Mouse (Mus musculus) ovary, adult 10 weeks (tissue): ENCODE measurements around the gene Dolk. TPM values are rescaled to one million over a fixed set of nuclear protein-coding genes. Genes with fewer than 3 reads are reported as not detected.

Experiments used
- polyA plus RNA-seq: library from polyadenylated mRNA; stranded (reverse); fragments of 350-450 nt; fragmentation: Illumina TruSeq; extraction: RNeasy Lipid Tissue Mini Kit (QIAGEN cat#74804); gene quantifications from one replicate; pipeline ENCODE4 v1.2.3, GENCODE M21; 2014

Gene Dolk
- polyA plus RNA-seq, result 6.8 TPM

DNA sequence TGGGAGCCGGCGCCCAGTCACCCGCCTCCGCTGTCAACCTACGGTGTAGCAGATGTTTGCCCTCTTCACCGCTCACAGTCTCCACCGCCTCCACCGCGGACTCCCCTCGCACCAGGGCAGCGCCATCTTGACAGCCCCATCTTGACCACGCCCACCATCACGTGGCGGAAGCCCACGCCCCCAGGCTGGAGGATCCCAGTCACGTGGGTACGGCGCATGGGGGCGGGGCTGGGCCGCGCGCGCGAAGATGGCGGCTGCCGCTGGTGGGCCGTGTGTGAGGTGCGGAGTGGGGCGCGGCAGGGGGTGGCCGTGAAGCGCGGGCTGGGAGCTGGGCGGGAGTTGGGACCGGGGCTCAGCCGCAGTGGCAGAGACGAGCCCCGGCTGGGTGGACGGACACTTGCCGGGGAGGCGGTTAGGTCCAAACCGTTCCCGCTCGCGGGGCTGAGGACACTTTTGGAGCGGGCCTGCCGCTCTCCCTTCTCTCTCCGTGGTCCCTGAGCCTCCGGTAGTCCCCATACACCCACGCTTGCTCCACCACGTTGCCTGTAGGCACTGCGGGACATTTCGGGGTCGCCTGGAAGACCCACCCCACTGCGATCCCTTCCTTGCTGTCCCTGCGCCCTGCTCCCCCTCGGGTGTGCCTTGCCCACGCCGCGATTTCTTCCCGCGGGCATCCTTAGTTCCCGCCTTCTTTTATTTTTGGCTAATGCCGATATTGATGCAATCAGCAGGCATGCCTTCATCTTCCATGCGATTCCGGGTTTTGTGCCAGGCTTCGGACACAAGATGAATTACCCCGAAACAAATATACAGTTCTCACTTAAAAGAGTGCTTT is at the start of gene Dolk, which contains the start of gene Nup188:
Gene Dolk (minus strand): TSS at position 143 of the 835 bp plus-strand sequence.
Gene Nup188 (plus strand): TSS at position 206 of the 835 bp plus-strand sequence.

DNA sequence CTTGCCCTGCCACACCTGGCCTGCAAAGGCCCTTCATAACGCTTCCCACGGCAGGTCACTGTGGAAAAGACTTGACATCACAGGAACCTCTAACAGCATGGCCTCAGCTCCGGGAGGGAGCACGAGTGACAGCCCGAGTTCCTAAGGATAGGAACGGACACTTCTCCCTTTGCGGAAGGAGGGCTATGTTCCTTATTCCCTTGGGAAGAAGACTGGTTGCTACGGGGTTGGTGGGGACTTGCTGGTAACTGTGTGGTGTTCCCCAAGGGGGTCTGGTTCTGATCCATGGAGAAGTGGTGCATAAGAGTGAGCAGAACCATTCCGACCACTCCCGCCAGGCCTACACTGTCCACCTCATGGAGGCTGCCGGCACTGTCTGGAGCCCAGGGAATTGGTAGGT is 5.4 kb downstream of the Dolk start, which contains the start of gene Gm28038:
Gene Gm28038 (plus strand): TSS at position 301 of the 400 bp plus-strand sequence.

GRCm38 (mm10) chr2:30265767-30266253 is 20.3 kb downstream of the Dolk start, which contains the start of gene Phyhd1:
TSS of gene Phyhd1 (plus strand) at chr2:30266203.

DNA sequence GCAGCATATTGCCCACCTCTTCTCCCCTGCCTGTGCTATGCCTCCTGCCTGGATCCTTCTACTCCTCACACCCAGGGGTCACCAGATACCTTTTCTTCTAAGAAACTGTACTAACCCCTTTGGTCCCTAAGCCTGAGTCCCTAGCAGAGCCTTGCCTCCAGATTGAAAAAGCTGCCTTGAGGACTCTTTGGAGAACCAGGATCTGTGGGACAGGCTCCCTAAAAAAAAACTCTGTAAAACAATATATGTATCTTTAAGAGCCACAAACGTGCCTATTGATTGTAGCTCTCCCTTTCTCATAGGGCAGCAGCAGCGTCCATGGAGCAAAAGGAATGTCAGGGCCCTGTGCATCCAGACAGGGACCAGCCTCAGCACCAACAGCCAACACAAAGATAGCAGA is 45.9 kb downstream of the Dolk start, which contains the start of gene Gm28035:
Gene Gm28035 (plus strand): TSS at position 301 of the 400 bp plus-strand sequence.

DNA sequence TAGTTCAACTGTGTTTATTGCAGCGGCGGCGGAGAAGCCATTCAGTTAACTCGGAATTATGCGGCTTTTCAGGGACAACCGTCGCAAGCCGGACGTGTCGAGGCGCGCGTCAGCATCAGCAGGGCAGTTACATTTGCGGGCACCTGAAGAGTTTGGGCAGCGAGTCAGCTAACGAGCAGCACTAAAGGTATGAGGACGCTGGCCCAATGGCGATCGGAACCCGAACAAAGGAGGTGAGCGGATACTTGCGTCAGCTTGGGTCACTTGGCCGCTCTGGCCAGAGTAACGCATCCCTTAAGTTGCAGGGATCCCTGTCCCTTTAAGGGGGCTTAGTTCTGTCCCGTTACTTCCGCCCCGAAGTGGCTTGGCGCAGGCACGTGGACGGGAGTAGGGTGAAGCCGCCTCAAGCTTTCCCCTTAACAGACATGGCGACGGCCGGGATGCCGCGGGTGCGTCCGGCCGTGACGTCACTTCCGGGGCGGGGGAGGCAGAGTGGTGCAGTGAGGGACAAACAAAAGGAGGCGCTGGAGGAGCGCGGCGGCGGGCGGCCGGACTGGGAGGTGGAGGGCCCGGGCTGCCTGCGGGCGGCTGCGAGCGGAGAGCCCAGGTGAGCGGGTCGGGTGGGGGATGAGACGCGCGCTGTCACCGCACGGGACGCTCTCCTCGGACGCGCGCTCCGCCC is 48.8 kb downstream of the Dolk start, which contains the start of gene Lrrc8a:
Gene Lrrc8a (plus strand): TSS at position 517 of the 682 bp plus-strand sequence.

Other genes starting within 250 kb of the Dolk start
- 0.83 TPM for gene Wdr34, start 237.5 kb downstream of the Dolk start, polyA plus RNA-seq
- 804 TPM for gene Set, start 229.0 kb downstream of the Dolk start, polyA plus RNA-seq
- gene Pkn3, start 208.7 kb downstream of the Dolk start, polyA plus RNA-seq, result not detected
- gene Zdhhc12, start 192.7 kb downstream of the Dolk start, polyA plus RNA-seq, result 1.3 TPM
- gene Zer1, start 161.7 kb downstream of the Dolk start, polyA plus RNA-seq, result 1.5 TPM
- 11.6 TPM for gene Tbc1d13, start 152.6 kb downstream of the Dolk start, polyA plus RNA-seq
- gene Endog, start 114.8 kb downstream of the Dolk start, polyA plus RNA-seq, result not detected
- 1.5 TPM for gene Spout1, start 107.9 kb downstream of the Dolk start, polyA plus RNA-seq
- gene Kyat1, start 80.5 kb downstream of the Dolk start, polyA plus RNA-seq, result 0.31 TPM
- gene Lrrc8a, start 48.6 kb downstream of the Dolk start, polyA plus RNA-seq, result 2.5 TPM
- gene Gm28035, start 45.8 kb downstream of the Dolk start, polyA plus RNA-seq, result not detected
- 2.3 TPM for gene Phyhd1, start 20.1 kb downstream of the Dolk start, polyA plus RNA-seq
- 7.3 TPM for gene Gm28038, start 5.3 kb downstream of the Dolk start, polyA plus RNA-seq
- gene Nup188, start 63 bp upstream of the Dolk start, polyA plus RNA-seq, result 31.1 TPM
- gene Sh3glb2, start 73.0 kb upstream of the Dolk start, polyA plus RNA-seq, result not detected
- 0.29 TPM for gene Miga2, start 77.9 kb upstream of the Dolk start, polyA plus RNA-seq
- not detected for gene Dolpp1, start 105.9 kb upstream of the Dolk start, polyA plus RNA-seq
- 4.6 TPM for gene Crat, start 129.5 kb upstream of the Dolk start, polyA plus RNA-seq
- 2.7 TPM for gene Ptpa, start 129.7 kb upstream of the Dolk start, polyA plus RNA-seq
- 0.31 TPM for gene Ier5l, start 187.9 kb upstream of the Dolk start, polyA plus RNA-seq